Mouse (Mus musculus) lung, postnatal 25 days (tissue): ENCODE measurements around the gene B3galnt1.

ENCODE experiments used
- DNase-seq: peaks from one replicate; pipeline ENCODE4 v3.0.0; 2022; ENCODE audit warnings: low spot score

Gene B3galnt1

GRCm38 (mm10) chr3:69598261-69599165, at the start of gene B3galnt1:
Gene B3galnt1, minus strand, starts transcription at chr3:69598960.
- DNase-seq = peak; percentile 50

- DNase-seq = no peak
Measured at GRCm38 (mm10) chr3:69634521-69634920, 35.8 kb upstream of the B3galnt1 start.

GRCm38 (mm10) chr3:69633706-69634420, 35.1 kb upstream of the B3galnt1 start:
- DNase-seq = peak; percentile 4

GRCm38 (mm10) chr3:69626963-69627590, 28.3 kb upstream of the B3galnt1 start:
- DNase-seq = no peak

GRCm38 (mm10) chr3:69626213-69626962, 27.6 kb upstream of the B3galnt1 start:
- no peak for DNase-seq

GRCm38 (mm10) chr3:69624182-69624581, 25.4 kb upstream of the B3galnt1 start:
- DNase-seq = peak; percentile 62

GRCm38 (mm10) chr3:69607909-69608308, 9.1 kb upstream of the B3galnt1 start:
- DNase-seq = no peak

- no peak for DNase-seq
Measured at GRCm38 (mm10) chr3:69607468-69607867, 8.7 kb upstream of the B3galnt1 start.

- no peak for DNase-seq
Measured at GRCm38 (mm10) chr3:69606923-69607322, 8.2 kb upstream of the B3galnt1 start.

GRCm38 (mm10) chr3:69599166-69599500, 373 bp upstream of the B3galnt1 start:
- DNase-seq = no peak

GRCm38 (mm10) chr3:69597816-69598215, 944 bp downstream of the B3galnt1 start:
- DNase-seq = no peak

- no peak for DNase-seq
Measured at GRCm38 (mm10) chr3:69597211-69597610, 1.5 kb downstream of the B3galnt1 start.

- no peak for DNase-seq
Measured at GRCm38 (mm10) chr3:69596116-69596515, 2.6 kb downstream of the B3galnt1 start.

- no peak for DNase-seq
Measured at GRCm38 (mm10) chr3:69594071-69594470, 4.7 kb downstream of the B3galnt1 start.

- no peak for DNase-seq
Measured at GRCm38 (mm10) chr3:69593426-69593825, 5.3 kb downstream of the B3galnt1 start.

GRCm38 (mm10) chr3:69588101-69588760, 10.5 kb downstream of the B3galnt1 start:
- DNase-seq = no peak

- no peak for DNase-seq
Measured at GRCm38 (mm10) chr3:69583798-69584197, 15.0 kb downstream of the B3galnt1 start.

- DNase-seq = no peak
Measured at GRCm38 (mm10) chr3:69578791-69579190, 20.0 kb downstream of the B3galnt1 start.

GRCm38 (mm10) chr3:69576715-69577114, 22.0 kb downstream of the B3galnt1 start:
- no peak for DNase-seq

- DNase-seq = no peak
Measured at GRCm38 (mm10) chr3:69575577-69575976, 23.2 kb downstream of the B3galnt1 start.

- no peak for DNase-seq
Measured at GRCm38 (mm10) chr3:69572561-69572960, 26.2 kb downstream of the B3galnt1 start.
